Mouse (Mus musculus): ENCODE measurements around the gene Adamts17. TPM values are rescaled to one million over a fixed set of nuclear protein-coding genes. Genes with fewer than 3 reads are reported as not detected.
A peak's percentile ranks its signal among the peaks of the same experiment; 100 is the strongest.

Gene Adamts17
- polyA plus RNA-seq, 1 experiment from 2014 or later: 4.6 TPM

- no peak for ATAC-seq (ENCODE audit: insufficient number of reproducible peaks, insufficient read depth, low FRiP score, low read depth)
- Histone ChIP-seq H3K27ac (replicated peaks in 1 of 2; ENCODE audit: control insufficient read depth in 1 of 2, insufficient read depth in 1 of 2, low read depth in 2 of 2, low read length in 2 of 2) (peak overlapping the region; percentile 2 to 87; a peak in 2 of 4 replicates), H3K4me1 (ENCODE audit: control insufficient read depth in 2 of 2, insufficient read depth in 2 of 2, low read length in 2 of 2) (peaks cover 11 to 19% of the 10 kb centered on the region in 2 experiments), H3K9me3 (ENCODE audit: control insufficient read depth, low read length) (no peaks in the 10 kb centered on the region), H3K4me3 (ENCODE audit: control insufficient read depth in 1 of 2, insufficient read depth in 1 of 2, low read depth in 1 of 2, low read length in 2 of 2) (no peak overlapping the region), H3K27me3 (ENCODE audit: control insufficient read depth, insufficient read depth, low read length) (no peaks in the 10 kb centered on the region), H3K4me2 (ENCODE audit: low read length) (no peak overlapping the region), H3K36me3 (ENCODE audit: control insufficient read depth, insufficient read depth, low read length) (no peaks in the 10 kb centered on the region), H3K9ac (ENCODE audit: low read length) (no peak overlapping the region)
Measured at GRCm38 (mm10) chr7:67032616-67033015, 193.1 kb downstream of the Adamts17 start.

- 79% methylated on average over 2 of the region's 2 CpGs for WGBS
- Histone ChIP-seq H3K9ac (ENCODE audit: low read length) (no peak overlapping the region), H3K4me2 (ENCODE audit: low read length) (no peak overlapping the region), H3K4me3 (ENCODE audit: control insufficient read depth in 1 of 2, insufficient read depth in 1 of 2, low read depth in 1 of 2, low read length in 2 of 2) (no peak overlapping the region), H3K27ac (replicated peaks in 1 of 2; ENCODE audit: control insufficient read depth in 1 of 2, insufficient read depth in 1 of 2, low read depth in 2 of 2, low read length in 2 of 2) (no peak overlapping the region), H3K9me3 (ENCODE audit: control insufficient read depth, low read length) (no peaks in the 10 kb centered on the region), H3K27me3 (ENCODE audit: control insufficient read depth, insufficient read depth, low read length) (no peaks in the 10 kb centered on the region), H3K4me1 (ENCODE audit: control insufficient read depth in 2 of 2, insufficient read depth in 2 of 2, low read length in 2 of 2) (peaks cover 13 to 26% of the 10 kb centered on the region in 2 experiments), H3K36me3 (ENCODE audit: control insufficient read depth, insufficient read depth, low read length) (no peaks in the 10 kb centered on the region)
- ATAC-seq (ENCODE audit: insufficient number of reproducible peaks, insufficient read depth, low FRiP score, low read depth): no peak
Measured at GRCm38 (mm10) chr7:67034369-67034768, 194.8 kb downstream of the Adamts17 start.

- Histone ChIP-seq H3K4me2 (ENCODE audit: low read length) (no peak overlapping the region), H3K27me3 (ENCODE audit: control insufficient read depth, insufficient read depth, low read length) (no peaks in the 10 kb centered on the region), H3K4me1 (ENCODE audit: control insufficient read depth in 2 of 2, insufficient read depth in 2 of 2, low read length in 2 of 2) (peaks cover 15 to 33% of the 10 kb centered on the region in 2 experiments), H3K36me3 (ENCODE audit: control insufficient read depth, insufficient read depth, low read length) (no peaks in the 10 kb centered on the region), H3K9ac (ENCODE audit: low read length) (no peak overlapping the region), H3K9me3 (ENCODE audit: control insufficient read depth, low read length) (no peaks in the 10 kb centered on the region), H3K27ac (replicated peaks in 1 of 2; ENCODE audit: control insufficient read depth in 1 of 2, insufficient read depth in 1 of 2, low read depth in 2 of 2, low read length in 2 of 2) (no peak overlapping the region), H3K4me3 (ENCODE audit: control insufficient read depth in 1 of 2, insufficient read depth in 1 of 2, low read depth in 1 of 2, low read length in 2 of 2) (no peak overlapping the region)
- 70% methylated on average over 10 of the region's 10 CpGs for WGBS
- ATAC-seq (ENCODE audit: insufficient number of reproducible peaks, insufficient read depth, low FRiP score, low read depth): no peak
Measured at GRCm38 (mm10) chr7:67035246-67035645, 195.7 kb downstream of the Adamts17 start.

GRCm38 (mm10) chr7:67035661-67036060 is 196.1 kb downstream of the Adamts17 start:
- Histone ChIP-seq H3K27me3 (ENCODE audit: control insufficient read depth, insufficient read depth, low read length) (no peaks in the 10 kb centered on the region), H3K9me3 (ENCODE audit: control insufficient read depth, low read length) (no peaks in the 10 kb centered on the region), H3K27ac (replicated peaks in 1 of 2; ENCODE audit: control insufficient read depth in 1 of 2, insufficient read depth in 1 of 2, low read depth in 2 of 2, low read length in 2 of 2) (no peak overlapping the region), H3K9ac (ENCODE audit: low read length) (no peak overlapping the region), H3K36me3 (ENCODE audit: control insufficient read depth, insufficient read depth, low read length) (no peaks in the 10 kb centered on the region), H3K4me1 (ENCODE audit: control insufficient read depth in 2 of 2, insufficient read depth in 2 of 2, low read length in 2 of 2) (peaks cover 15 to 33% of the 10 kb centered on the region in 2 experiments), H3K4me3 (ENCODE audit: control insufficient read depth in 1 of 2, insufficient read depth in 1 of 2, low read depth in 1 of 2, low read length in 2 of 2) (no peak overlapping the region), H3K4me2 (ENCODE audit: low read length) (no peak overlapping the region)
- no peak for ATAC-seq (ENCODE audit: insufficient number of reproducible peaks, insufficient read depth, low FRiP score, low read depth)
- WGBS: 98% methylated on average over 5 of the region's 5 CpGs

- WGBS: 81% methylated on average over 5 of the region's 5 CpGs
- no peaks in the 10 kb centered on the region for H3K36me3 ChIP-seq (ENCODE audit: control insufficient read depth, insufficient read depth, low read length)
- no peak overlapping the region for H3K4me2 ChIP-seq (ENCODE audit: low read length)
- no peaks in the 10 kb centered on the region for H3K27me3 ChIP-seq (ENCODE audit: control insufficient read depth, insufficient read depth, low read length)
- no peaks in the 10 kb centered on the region for H3K9me3 ChIP-seq (ENCODE audit: control insufficient read depth, low read length)
- H3K9ac ChIP-seq (ENCODE audit: low read length): no peak overlapping the region
- peaks cover 11 to 32% of the 10 kb centered on the region in 2 experiments for H3K4me1 ChIP-seq (ENCODE audit: control insufficient read depth in 2 of 2, insufficient read depth in 2 of 2, low read length in 2 of 2)
- ATAC-seq (ENCODE audit: insufficient number of reproducible peaks, insufficient read depth, low FRiP score, low read depth): no peak
- no peak overlapping the region for H3K4me3 ChIP-seq (ENCODE audit: control insufficient read depth in 1 of 2, insufficient read depth in 1 of 2, low read depth in 1 of 2, low read length in 2 of 2)
- H3K27ac ChIP-seq (replicated peaks in 1 of 2; ENCODE audit: control insufficient read depth in 1 of 2, insufficient read depth in 1 of 2, low read depth in 2 of 2, low read length in 2 of 2): no peak overlapping the region
Measured at GRCm38 (mm10) chr7:67036502-67037485, 197.3 kb downstream of the Adamts17 start.

DNA sequence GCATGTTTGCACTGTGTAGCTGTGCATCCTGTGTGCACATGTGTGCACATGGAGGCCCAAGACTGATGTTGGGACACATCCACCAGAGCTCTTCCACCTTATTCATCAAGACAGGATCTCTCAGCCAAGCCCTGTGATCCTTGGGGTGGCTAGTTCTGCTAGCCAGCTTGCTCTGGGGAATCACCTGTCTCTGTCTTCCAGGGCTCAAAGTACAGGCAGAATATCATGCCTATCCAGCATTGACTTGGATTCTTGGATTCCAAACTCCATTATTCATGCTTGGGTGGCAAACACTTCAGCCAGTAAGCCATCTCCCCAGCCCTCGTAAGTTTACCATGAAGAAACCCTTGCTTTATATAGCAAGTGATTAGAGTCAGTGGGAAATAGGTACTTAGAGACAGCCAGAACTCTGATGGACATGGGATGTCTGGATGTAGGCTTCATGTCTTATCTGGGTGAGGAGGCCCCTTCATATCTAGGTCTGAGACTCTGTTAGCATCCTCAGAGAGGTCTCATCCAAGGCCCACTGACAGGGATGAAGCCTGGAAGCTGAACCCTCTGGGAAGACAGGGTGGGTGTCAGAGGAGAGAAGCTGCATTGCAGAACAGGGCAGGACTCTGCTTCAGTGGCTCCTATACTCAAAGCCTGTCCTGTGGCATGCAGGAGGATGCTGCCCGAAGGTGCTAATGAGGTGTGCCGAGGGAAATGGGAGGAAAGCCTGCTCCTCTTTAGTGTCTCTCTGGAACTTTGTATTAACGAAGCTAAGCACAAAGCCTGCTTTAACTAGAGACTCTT is 198.4 kb downstream of the Adamts17 start:
- Histone ChIP-seq H3K4me1 (ENCODE audit: control insufficient read depth in 2 of 2, insufficient read depth in 2 of 2, low read length in 2 of 2) (peaks cover 8 to 26% of the 10 kb centered on the region in 2 experiments), H3K4me2 (ENCODE audit: low read length) (no peak overlapping the region), H3K4me3 (ENCODE audit: control insufficient read depth in 1 of 2, insufficient read depth in 1 of 2, low read depth in 1 of 2, low read length in 2 of 2) (no peak overlapping the region), H3K27me3 (ENCODE audit: control insufficient read depth, insufficient read depth, low read length) (no peaks in the 10 kb centered on the region), H3K9ac (ENCODE audit: low read length) (no peak overlapping the region), H3K36me3 (ENCODE audit: control insufficient read depth, insufficient read depth, low read length) (no peaks in the 10 kb centered on the region), H3K27ac (replicated peaks in 1 of 2; ENCODE audit: control insufficient read depth in 1 of 2, insufficient read depth in 1 of 2, low read depth in 2 of 2, low read length in 2 of 2) (no peak overlapping the region), H3K9me3 (ENCODE audit: control insufficient read depth, low read length) (no peaks in the 10 kb centered on the region)
- ATAC-seq (ENCODE audit: insufficient number of reproducible peaks, insufficient read depth, low FRiP score, low read depth): no peak
- whole genome bisulfite sequencing: 59% methylated on average over 4 of the region's 4 CpGs

DNA sequence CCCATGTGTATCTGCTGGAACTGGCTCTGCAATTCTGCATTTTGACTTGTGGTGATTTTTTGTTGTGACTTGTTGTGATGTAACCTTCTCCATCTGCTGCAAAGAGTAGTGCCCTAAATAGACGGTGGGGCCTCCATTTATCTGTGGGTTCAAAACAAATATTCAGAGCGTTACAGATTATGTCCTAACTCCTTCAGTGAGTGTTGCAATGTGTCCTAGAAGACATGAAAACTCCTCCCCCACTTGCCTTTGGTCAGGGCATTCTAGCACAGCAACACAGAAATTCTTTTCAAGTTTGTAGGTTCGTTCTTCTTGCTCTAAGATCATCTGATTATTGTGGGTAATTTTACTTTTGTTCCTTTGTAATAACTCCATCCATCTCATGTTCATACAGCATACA is 199.6 kb downstream of the Adamts17 start:
- Histone ChIP-seq H3K27ac (replicated peaks in 1 of 2; ENCODE audit: control insufficient read depth in 1 of 2, insufficient read depth in 1 of 2, low read depth in 2 of 2, low read length in 2 of 2) (no peak overlapping the region), H3K4me3 (ENCODE audit: control insufficient read depth in 1 of 2, insufficient read depth in 1 of 2, low read depth in 1 of 2, low read length in 2 of 2) (no peak overlapping the region), H3K4me1 (ENCODE audit: control insufficient read depth in 2 of 2, insufficient read depth in 2 of 2, low read length in 2 of 2) (peaks cover 17 to 30% of the 10 kb centered on the region in 2 experiments), H3K4me2 (ENCODE audit: low read length) (no peak overlapping the region), H3K27me3 (ENCODE audit: control insufficient read depth, insufficient read depth, low read length) (no peaks in the 10 kb centered on the region), H3K9me3 (ENCODE audit: control insufficient read depth, low read length) (no peaks in the 10 kb centered on the region), H3K36me3 (ENCODE audit: control insufficient read depth, insufficient read depth, low read length) (no peaks in the 10 kb centered on the region), H3K9ac (ENCODE audit: low read length) (no peak overlapping the region)
- ATAC-seq (ENCODE audit: insufficient number of reproducible peaks, insufficient read depth, low FRiP score, low read depth): no peak
- 32% methylated on average over 3 of the region's 3 CpGs for WGBS
